In the genomic region with DNA sequence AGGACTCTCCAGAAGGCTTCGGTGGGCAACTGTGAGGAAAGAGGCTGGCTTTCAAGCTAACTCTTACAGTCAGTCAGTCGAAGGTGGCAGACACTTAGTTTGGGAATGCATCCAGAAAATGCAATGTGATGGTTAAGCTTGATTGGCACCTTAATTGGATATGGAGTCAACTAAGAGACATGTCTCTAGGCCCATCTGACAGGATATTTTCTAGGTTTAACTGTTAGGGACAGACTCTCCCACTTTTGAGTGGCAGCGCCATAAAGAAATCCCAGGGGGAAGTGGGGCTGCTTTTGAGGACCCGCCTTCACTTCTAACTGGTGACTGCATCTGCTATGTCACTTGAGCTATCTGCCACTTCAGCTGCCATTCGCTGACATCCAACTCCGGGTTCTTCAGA, we compare ENCODE assay signal across 24 mouse cellular contexts. TPM values are rescaled to one million over a fixed set of nuclear protein-coding genes. Genes with fewer than 3 reads are reported as not detected.
A peak's percentile ranks its signal among the peaks of the same experiment; 100 is the strongest.
DNase-seq lines count a peak whose midpoint lies in the region; ATAC-seq and TF ChIP-seq lines count a peak whose summit lies in the region.
"Had no signal": no experiment of that assay in that cellular context is flagged by ENCODE, and none has a peak within 500 bp of the region (broad histone marks: within the 10 kb centered on the region; RNA-seq: fewer than 3 reads in every experiment).

No protein-coding gene starts in this region.

- no peak overlapping the region for H3K4me2 ChIP-seq in forebrain, embryonic 13.5 days
- H3K4me2 ChIP-seq in forebrain, embryonic 12.5 days, result no peak overlapping the region
- H3K4me2 ChIP-seq in forebrain, embryonic 15.5 days (replicated peaks), result no peak overlapping the region
- no peak overlapping the region for H3K4me2 ChIP-seq in forebrain, embryonic 11.5 days (ENCODE audit: low read depth, low read length, severe bottlenecking)
- H3K4me2 ChIP-seq in forebrain, embryonic 16.5 days (ENCODE audit: low read length), result no peak overlapping the region
- H3K4me2 ChIP-seq: embryonic facial prominence, embryonic 12.5 days had no signal

- DNase-seq in forebrain, embryonic 11.5 days (ENCODE audit: low spot score), result no peak
- peak; percentile 76 for DNase-seq in brain, embryonic 14.5 days (ENCODE audit: low read depth)
- DNase-seq in right cerebral cortex, adult 2 months (ENCODE audit: low spot score in 2 of 2), result no peak
- no peak for DNase-seq in spleen, adult 12 weeks (ENCODE audit: low spot score)
- DNase-seq: adrenal gland, adult 8-10 months; adrenal gland, postnatal 14 days; adrenal gland, postnatal 36 days; B cell, adult 2 months; cerebellum, adult 11-12 months; cerebellum, adult 2 months; cerebellum, adult 9-10 months; cerebellum, postnatal 10 days; cerebellum, postnatal 25 days had no signal

- H3K4me1 ChIP-seq in forebrain, embryonic 13.5 days, result no peaks in the 10 kb centered on the region
- H3K4me1 ChIP-seq in forebrain, embryonic 12.5 days, result no peaks in the 10 kb centered on the region
- H3K4me1 ChIP-seq in forebrain, embryonic 15.5 days, result no peaks in the 10 kb centered on the region
- no peaks in the 10 kb centered on the region for H3K4me1 ChIP-seq in forebrain, embryonic 11.5 days (replicated peaks; ENCODE audit: control insufficient read depth, insufficient read depth, low read length)
- no peaks in the 10 kb centered on the region for H3K4me1 ChIP-seq in forebrain, embryonic 16.5 days (replicated peaks; ENCODE audit: control insufficient read depth, insufficient read depth, low read length)
- H3K4me1 ChIP-seq: embryonic facial prominence, embryonic 10.5 days; embryonic facial prominence, embryonic 12.5 days had no signal

- no peak overlapping the region for H3K9ac ChIP-seq in forebrain, embryonic 13.5 days
- no peak overlapping the region for H3K9ac ChIP-seq in forebrain, embryonic 12.5 days
- no peak overlapping the region for H3K9ac ChIP-seq in forebrain, embryonic 15.5 days (replicated peaks)
- no peak overlapping the region for H3K9ac ChIP-seq in forebrain, embryonic 11.5 days (ENCODE audit: low read length)
- H3K9ac ChIP-seq in forebrain, embryonic 16.5 days (replicated peaks; ENCODE audit: low read depth, low read length), result no peak overlapping the region
- H3K9ac ChIP-seq: embryonic facial prominence, embryonic 12.5 days had no signal

- no peak overlapping the region for H3K27ac ChIP-seq in forebrain, embryonic 13.5 days
- H3K27ac ChIP-seq in forebrain, embryonic 12.5 days, result no peak overlapping the region
- 0 out of 2 replicates have a peak overlapping the region, but pooled peaks have one; percentile 34 for H3K27ac ChIP-seq in forebrain, embryonic 15.5 days (replicated peaks)
- no peak overlapping the region for H3K27ac ChIP-seq in forebrain, embryonic 11.5 days (ENCODE audit: low read depth, low read length)
- H3K27ac ChIP-seq in forebrain, embryonic 16.5 days (ENCODE audit: low read length), result no peak overlapping the region
- H3K27ac ChIP-seq: embryonic facial prominence, embryonic 10.5 days; embryonic facial prominence, embryonic 12.5 days had no signal

- TF ChIP-seq CTCF in brain, embryonic 14.5 days (IDR thresholded peaks at IDR 0.05; ENCODE audit: borderline replicate concordance, extremely low read depth, insufficient read depth, insufficient read length), result no peak

- 88% methylated on average over 6 of the region's 6 CpGs for WGBS in forebrain, embryonic 13.5 days
- 90% methylated on average over 6 of the region's 6 CpGs for WGBS in forebrain, embryonic 12.5 days
- WGBS in forebrain, embryonic 15.5 days, result 61% methylated on average over 6 of the region's 6 CpGs
- WGBS in forebrain, embryonic 11.5 days, result 89% methylated on average over 6 of the region's 6 CpGs
- 67% methylated on average over 6 of the region's 6 CpGs for WGBS in forebrain, embryonic 16.5 days

- H3K4me3 ChIP-seq in forebrain, embryonic 13.5 days, result no peak overlapping the region
- H3K4me3 ChIP-seq in forebrain, embryonic 12.5 days (replicated peaks), result no peak overlapping the region
- no peak overlapping the region for H3K4me3 ChIP-seq in forebrain, embryonic 15.5 days
- no peak overlapping the region for H3K4me3 ChIP-seq in forebrain, embryonic 11.5 days (ENCODE audit: low read depth, low read length)
- no peak overlapping the region for H3K4me3 ChIP-seq in forebrain, embryonic 16.5 days (replicated peaks; ENCODE audit: low read length)
- H3K4me3 ChIP-seq: embryonic facial prominence, embryonic 10.5 days; embryonic facial prominence, embryonic 12.5 days had no signal

- no peaks in the 10 kb centered on the region for H3K27me3 ChIP-seq in forebrain, embryonic 13.5 days
- H3K27me3 ChIP-seq in forebrain, embryonic 12.5 days, result no peaks in the 10 kb centered on the region
- no peaks in the 10 kb centered on the region for H3K27me3 ChIP-seq in forebrain, embryonic 15.5 days
- H3K27me3 ChIP-seq in forebrain, embryonic 11.5 days (ENCODE audit: control insufficient read depth, insufficient read depth, low read length), result no peaks in the 10 kb centered on the region
- H3K27me3 ChIP-seq in forebrain, embryonic 16.5 days (replicated peaks; ENCODE audit: control insufficient read depth, insufficient read depth, low read length), result no peaks in the 10 kb centered on the region
- H3K27me3 ChIP-seq: CH12.LX; embryonic facial prominence, embryonic 12.5 days; Patski had no signal

- H3K36me3 ChIP-seq in forebrain, embryonic 13.5 days (ENCODE audit: poor library complexity, severe bottlenecking), result no peaks in the 10 kb centered on the region
- no peaks in the 10 kb centered on the region for H3K36me3 ChIP-seq in forebrain, embryonic 12.5 days (replicated peaks)
- H3K36me3 ChIP-seq in forebrain, embryonic 15.5 days, result no peaks in the 10 kb centered on the region
- no peaks in the 10 kb centered on the region for H3K36me3 ChIP-seq in forebrain, embryonic 11.5 days (ENCODE audit: control insufficient read depth, insufficient read depth, low read length)
- H3K36me3 ChIP-seq in forebrain, embryonic 16.5 days (ENCODE audit: control insufficient read depth, insufficient read depth), result no peaks in the 10 kb centered on the region
- H3K36me3 ChIP-seq: embryonic facial prominence, embryonic 10.5 days; embryonic facial prominence, embryonic 12.5 days; G1E had no signal

- TF ChIP-seq POLR2A in brain, embryonic 14.5 days (IDR thresholded peaks at IDR 0.05; ENCODE audit: borderline replicate concordance, extremely low read depth, insufficient read depth, insufficient read length, poor library complexity, severe bottlenecking), result no peak

- ATAC-seq in forebrain, embryonic 13.5 days, result peak; percentile 57; the same call in 1 of the 2 replicates
- no peak for ATAC-seq in forebrain, embryonic 12.5 days (ENCODE audit: low FRiP score)
- peak; percentile 76 for ATAC-seq in forebrain, embryonic 15.5 days (replicated peaks)
- no peak for ATAC-seq in forebrain, embryonic 11.5 days (replicated peaks; ENCODE audit: low FRiP score)
- peak; percentile 87 for ATAC-seq in forebrain, embryonic 16.5 days
- ATAC-seq: activated CD4-positive, CD25-positive, alpha-beta regulatory T cell, adult 4 months; CD4-positive, CD25-positive, alpha-beta regulatory T cell, adult 4 months; Patski had no signal

- 0 out of 2 replicates have a peak, but pooled peaks cover 3% of the 10 kb centered on the region for H3K9me3 ChIP-seq in forebrain, embryonic 13.5 days (replicated peaks)
- no peaks in the 10 kb centered on the region for H3K9me3 ChIP-seq in forebrain, embryonic 12.5 days
- H3K9me3 ChIP-seq in forebrain, embryonic 15.5 days, result no peaks in the 10 kb centered on the region
- H3K9me3 ChIP-seq in forebrain, embryonic 11.5 days (ENCODE audit: control insufficient read depth, low read length), result no peaks in the 10 kb centered on the region
- 0 out of 2 replicates have a peak, but pooled peaks cover 2% of the 10 kb centered on the region for H3K9me3 ChIP-seq in forebrain, embryonic 16.5 days (ENCODE audit: control insufficient read depth, low read length)
- H3K9me3 ChIP-seq: embryonic facial prominence, embryonic 10.5 days had no signal

RNA-seq across cellular contexts. Expression of gene Socs2, which starts 43.6 kb away (rescaled TPM):
- 91.6 and 97.8 TPM in 2 replicates for polyA plus RNA-seq in forebrain, embryonic 13.5 days (2015; fragmentation: Nextera tagmentation; extraction: Ambion mirVana)
- 73.4 and 74.1 TPM in 2 replicates for polyA plus RNA-seq in forebrain, embryonic 12.5 days (2016; fragmentation: Nextera tagmentation; extraction: Ambion mirVana)
- 144 and 153 TPM in 2 replicates for polyA plus RNA-seq in forebrain, embryonic 15.5 days (2015; fragmentation: Nextera tagmentation; extraction: Ambion mirVana)
- polyA plus RNA-seq in forebrain, embryonic 11.5 days (2014; fragmentation: Nextera tagmentation; extraction: Ambion mirVana), result 52.5 and 57.2 TPM in 2 replicates
- polyA plus RNA-seq in brain, embryonic 14.5 days (2012; rRNA removed), result 57.4 and 59.4 TPM in 2 replicates
- polyA plus RNA-seq in forebrain, embryonic 16.5 days (2015; fragmentation: Nextera tagmentation; extraction: Ambion mirVana), result 145 and 161 TPM in 2 replicates

RNA-seq across cellular contexts. Expression of gene Cradd, which starts 49.4 kb away (rescaled TPM):
- polyA plus RNA-seq in forebrain, embryonic 13.5 days (2015; fragmentation: Nextera tagmentation; extraction: Ambion mirVana), result 11.3 and 12.5 TPM in 2 replicates
- 13.3 and 14.2 TPM in 2 replicates for polyA plus RNA-seq in forebrain, embryonic 12.5 days (2016; fragmentation: Nextera tagmentation; extraction: Ambion mirVana)
- polyA plus RNA-seq in forebrain, embryonic 15.5 days (2015; fragmentation: Nextera tagmentation; extraction: Ambion mirVana), result 9.5 and 10.1 TPM in 2 replicates
- 15.7 and 16.6 TPM in 2 replicates for polyA plus RNA-seq in forebrain, embryonic 11.5 days (2014; fragmentation: Nextera tagmentation; extraction: Ambion mirVana)
- polyA plus RNA-seq in brain, embryonic 14.5 days (2012; rRNA removed), result 10.1 and 10.8 TPM in 2 replicates
- polyA plus RNA-seq in forebrain, embryonic 16.5 days (2015; fragmentation: Nextera tagmentation; extraction: Ambion mirVana), result 8.3 and 10.4 TPM in 2 replicates

Comparison
In these comparisons a context has a peak if more than half of its experiments do, and no peak if none do; other contexts are left out.
1. ATAC-seq: peak in forebrain, embryonic 13.5 days (single experiment), forebrain, embryonic 15.5 days (single experiment) and forebrain, embryonic 16.5 days (single experiment); none in forebrain, embryonic 12.5 days (single experiment) and forebrain, embryonic 11.5 days (single experiment).